Mouse (Mus musculus): ENCODE results near the gene Defa37. TPM values are rescaled to one million over a fixed set of nuclear protein-coding genes. Genes with fewer than 3 reads are reported as not detected.
"Not testable (repeated sequence)": the region's sequence is repeated elsewhere in the genome, so short reads cannot be mapped to it uniquely, and the experiment has no call there.

The Defa37 gene
- polyA plus RNA-seq (2012; rRNA removed) (not detected in 2 replicates), polyA plus RNA-seq (2014; fragmentation: Nextera tagmentation; extraction: Ambion mirVana) (not detected in 2 replicates)

DNA sequence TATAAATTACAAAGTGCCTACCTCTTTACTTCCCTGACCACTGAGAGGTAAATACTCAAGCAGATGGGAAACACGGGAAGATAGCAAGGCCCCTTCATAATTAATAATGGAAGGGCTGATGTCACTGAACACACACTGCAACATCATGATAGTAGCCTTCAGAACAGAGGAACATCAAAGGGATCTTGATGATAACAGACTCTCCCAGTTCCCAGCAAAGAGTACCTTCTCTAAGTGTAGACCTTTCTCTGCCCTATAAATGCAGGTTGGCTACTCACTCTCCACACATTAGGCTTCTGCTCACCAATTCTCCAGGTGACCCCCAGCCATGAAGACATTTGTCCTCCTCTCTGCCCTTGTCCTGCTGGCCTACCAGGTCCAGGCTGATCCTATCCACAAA is at the start of gene Defa37:
Gene Defa37 (plus strand): TSS at position 301 of the 400 bp plus-strand sequence.
- no CpG with 5 or more reads among the region's 1 CpGs for WGBS (ENCODE audit: insufficient replicate concordance)
- not testable (repeated sequence) for H3K27me3 ChIP-seq (ENCODE audit: control insufficient read depth, insufficient read depth, low read length); H3K4me1 ChIP-seq (replicated peaks; ENCODE audit: control insufficient read depth in 2 of 2, insufficient read depth in 2 of 2, low read length in 1 of 2); H3K27ac ChIP-seq; ATAC-seq (ENCODE audit: insufficient read depth); DNase-seq (ENCODE audit: low read depth in 3 of 3, low spot score in 3 of 3); H3K9me3 ChIP-seq (ENCODE audit: control insufficient read depth, low read length); H3K36me3 ChIP-seq (replicated peaks; ENCODE audit: control insufficient read depth, insufficient read depth, low read depth); H3K4me3 ChIP-seq (ENCODE audit: insufficient read depth in 1 of 2, low read depth in 2 of 2, low read length in 2 of 2); H3K9ac ChIP-seq (replicated peaks); H3K4me2 ChIP-seq (ENCODE audit: low read depth)

DNA sequence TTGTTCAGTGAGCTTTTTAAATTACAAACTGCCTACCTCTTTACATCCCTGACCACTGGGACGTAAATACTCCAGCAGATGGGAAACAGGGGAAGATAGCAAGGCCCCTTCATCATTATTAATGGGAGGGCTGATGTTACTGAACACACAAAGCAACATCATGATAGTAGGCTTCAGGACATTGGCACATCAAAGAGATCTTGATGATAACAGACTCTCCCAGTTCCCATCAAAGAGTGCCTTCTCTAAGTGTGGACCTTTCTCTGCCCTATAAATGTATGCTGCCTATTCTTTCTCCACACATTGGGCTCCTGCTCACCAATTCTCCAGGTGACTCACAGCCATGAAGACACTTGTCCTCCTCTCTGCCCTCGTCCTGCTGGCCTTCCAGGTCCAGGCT is 36.5 kb upstream of the Defa37 start, which contains the start of gene Defa32:
Gene Defa32 (plus strand): TSS at position 301 of the 400 bp plus-strand sequence.
- not testable (repeated sequence) for H3K27ac ChIP-seq; H3K27me3 ChIP-seq (ENCODE audit: control insufficient read depth, insufficient read depth, low read length); DNase-seq (ENCODE audit: low read depth in 3 of 3, low spot score in 3 of 3); ATAC-seq (ENCODE audit: insufficient read depth); H3K9me3 ChIP-seq (ENCODE audit: control insufficient read depth, low read length); H3K4me1 ChIP-seq (replicated peaks; ENCODE audit: control insufficient read depth in 2 of 2, insufficient read depth in 2 of 2, low read length in 1 of 2); H3K9ac ChIP-seq (replicated peaks); H3K4me3 ChIP-seq (ENCODE audit: insufficient read depth in 1 of 2, low read depth in 2 of 2, low read length in 2 of 2); H3K4me2 ChIP-seq (ENCODE audit: low read depth); H3K36me3 ChIP-seq (replicated peaks; ENCODE audit: control insufficient read depth, insufficient read depth, low read depth)
- no CpG with 5 or more reads among the region's 2 CpGs for WGBS (ENCODE audit: insufficient replicate concordance)

DNA sequence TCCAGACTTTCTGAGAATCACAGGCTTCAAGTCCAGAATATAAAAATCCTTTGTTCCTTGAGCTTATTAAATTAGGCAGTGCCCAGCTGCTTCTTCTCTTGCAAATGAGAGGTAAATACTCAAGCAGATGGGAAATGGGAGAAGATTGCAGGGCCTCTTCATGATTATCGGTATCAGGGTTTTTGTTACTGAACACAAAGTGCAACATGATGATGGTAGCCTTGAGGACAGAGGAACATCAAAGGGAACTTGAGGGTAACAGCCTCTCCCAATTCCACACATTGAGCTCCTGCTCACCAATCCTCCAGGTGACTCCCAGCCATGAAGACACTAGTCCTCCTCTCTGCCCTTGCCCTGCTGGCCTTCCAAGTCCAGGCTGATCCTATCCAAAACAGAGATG is 17.5 kb downstream of the Defa37 start, which contains the start of gene Defa28:
Gene Defa28 (plus strand): TSS at position 301 of the 400 bp plus-strand sequence.
- ATAC-seq (ENCODE audit: insufficient read depth); H3K27ac ChIP-seq; H3K4me3 ChIP-seq (ENCODE audit: insufficient read depth in 1 of 2, low read depth in 2 of 2, low read length in 2 of 2); H3K36me3 ChIP-seq (replicated peaks; ENCODE audit: control insufficient read depth, insufficient read depth, low read depth); H3K4me1 ChIP-seq (replicated peaks; ENCODE audit: control insufficient read depth in 2 of 2, insufficient read depth in 2 of 2, low read length in 1 of 2); H3K27me3 ChIP-seq (ENCODE audit: control insufficient read depth, insufficient read depth, low read length); H3K4me2 ChIP-seq (ENCODE audit: low read depth); H3K9me3 ChIP-seq (ENCODE audit: control insufficient read depth, low read length); H3K9ac ChIP-seq (replicated peaks); DNase-seq (ENCODE audit: low read depth in 3 of 3, low spot score in 3 of 3): not testable (repeated sequence)
- no CpG with 5 or more reads among the region's 1 CpGs for WGBS (ENCODE audit: insufficient replicate concordance)

DNA sequence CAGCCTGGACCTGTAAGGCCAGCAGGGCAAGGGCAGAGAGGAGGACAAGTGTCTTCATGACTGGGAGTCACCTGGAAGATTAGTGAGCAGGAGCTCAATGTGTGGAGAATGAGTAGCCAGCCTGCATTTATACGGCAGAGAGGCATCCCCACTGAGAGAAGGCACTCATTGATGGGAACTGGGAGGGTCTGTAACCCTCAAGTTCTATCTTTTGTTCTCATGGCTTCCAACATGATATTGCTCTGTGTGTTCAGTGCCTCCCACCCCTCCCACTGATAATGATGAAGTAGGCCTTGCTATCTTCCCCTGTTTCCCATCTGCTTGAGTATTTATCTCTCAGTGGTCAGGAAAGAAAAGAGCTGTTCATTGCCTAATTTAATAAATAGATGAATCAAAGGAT is 29.2 kb downstream of the Defa37 start, which contains the start of gene Gm7861:
Gene Gm7861 (minus strand): TSS at position 101 of the 400 bp plus-strand sequence.
- not testable (repeated sequence) for H3K9me3 ChIP-seq (ENCODE audit: control insufficient read depth, low read length); H3K4me3 ChIP-seq (ENCODE audit: insufficient read depth in 1 of 2, low read depth in 2 of 2, low read length in 2 of 2); ATAC-seq (ENCODE audit: insufficient read depth); H3K27me3 ChIP-seq (ENCODE audit: control insufficient read depth, insufficient read depth, low read length); H3K4me2 ChIP-seq (ENCODE audit: low read depth); H3K36me3 ChIP-seq (replicated peaks; ENCODE audit: control insufficient read depth, insufficient read depth, low read depth); H3K4me1 ChIP-seq (replicated peaks; ENCODE audit: control insufficient read depth in 2 of 2, insufficient read depth in 2 of 2, low read length in 1 of 2); H3K27ac ChIP-seq; H3K9ac ChIP-seq (replicated peaks); DNase-seq (ENCODE audit: low read depth in 3 of 3, low spot score in 3 of 3)
- WGBS (ENCODE audit: insufficient replicate concordance), result no CpG with 5 or more reads among the region's 1 CpGs

Other genes starting within 250 kb of the Defa37 start
- gene Defa27, start 249.8 kb upstream of the Defa37 start, polyA plus RNA-seq (2012; rRNA removed), result not detected in 2 replicates
- gene Defa27, start 249.8 kb upstream of the Defa37 start, polyA plus RNA-seq (2014; fragmentation: Nextera tagmentation; extraction: Ambion mirVana), result not detected in 2 replicates
- gene Defa29, start 238.4 kb upstream of the Defa37 start, polyA plus RNA-seq (2012; rRNA removed), result not detected in 2 replicates
- gene Defa29, start 238.4 kb upstream of the Defa37 start, polyA plus RNA-seq (2014; fragmentation: Nextera tagmentation; extraction: Ambion mirVana), result not detected in 2 replicates
- gene Defa2, start 186.9 kb upstream of the Defa37 start, polyA plus RNA-seq (2012; rRNA removed), result not detected in 2 replicates
- not detected in 2 replicates for gene Defa2, start 186.9 kb upstream of the Defa37 start, polyA plus RNA-seq (2014; fragmentation: Nextera tagmentation; extraction: Ambion mirVana)
- gene Defa33, start 173.6 kb upstream of the Defa37 start, polyA plus RNA-seq (2012; rRNA removed), result not detected in 2 replicates
- gene Defa33, start 173.6 kb upstream of the Defa37 start, polyA plus RNA-seq (2014; fragmentation: Nextera tagmentation; extraction: Ambion mirVana), result not detected in 2 replicates
- not detected in 2 replicates for gene Defa36, start 138.0 kb upstream of the Defa37 start, polyA plus RNA-seq (2012; rRNA removed)
- gene Defa36, start 138.0 kb upstream of the Defa37 start, polyA plus RNA-seq (2014; fragmentation: Nextera tagmentation; extraction: Ambion mirVana), result not detected in 2 replicates
- gene Gm7849, start 108.8 kb upstream of the Defa37 start, polyA plus RNA-seq (2012; rRNA removed), result not detected in 2 replicates
- not detected in 2 replicates for gene Gm7849, start 108.8 kb upstream of the Defa37 start, polyA plus RNA-seq (2014; fragmentation: Nextera tagmentation; extraction: Ambion mirVana)
- not detected in 2 replicates for gene Defa20, start 56.1 kb upstream of the Defa37 start, polyA plus RNA-seq (2012; rRNA removed)
- not detected in 2 replicates for gene Defa20, start 56.1 kb upstream of the Defa37 start, polyA plus RNA-seq (2014; fragmentation: Nextera tagmentation; extraction: Ambion mirVana)
- gene Defa32, start 36.4 kb upstream of the Defa37 start, polyA plus RNA-seq (2012; rRNA removed), result not detected in 2 replicates
- gene Defa32, start 36.4 kb upstream of the Defa37 start, polyA plus RNA-seq (2014; fragmentation: Nextera tagmentation; extraction: Ambion mirVana), result not detected in 2 replicates
- gene Defa28, start 17.6 kb downstream of the Defa37 start, polyA plus RNA-seq (2012; rRNA removed), result not detected in 2 replicates
- not detected in 2 replicates for gene Defa28, start 17.6 kb downstream of the Defa37 start, polyA plus RNA-seq (2014; fragmentation: Nextera tagmentation; extraction: Ambion mirVana)
- gene Gm7861, start 29.1 kb downstream of the Defa37 start, polyA plus RNA-seq (2012; rRNA removed), result not detected in 2 replicates
- not detected in 2 replicates for gene Gm7861, start 29.1 kb downstream of the Defa37 start, polyA plus RNA-seq (2014; fragmentation: Nextera tagmentation; extraction: Ambion mirVana)
- gene Defa26, start 52.8 kb downstream of the Defa37 start, polyA plus RNA-seq (2012; rRNA removed), result not detected in 2 replicates
- not detected in 2 replicates for gene Defa26, start 52.8 kb downstream of the Defa37 start, polyA plus RNA-seq (2014; fragmentation: Nextera tagmentation; extraction: Ambion mirVana)
- not detected in 2 replicates for gene Defa17, start 90.4 kb downstream of the Defa37 start, polyA plus RNA-seq (2012; rRNA removed)
- not detected in 2 replicates for gene Defa17, start 90.4 kb downstream of the Defa37 start, polyA plus RNA-seq (2014; fragmentation: Nextera tagmentation; extraction: Ambion mirVana)
- gene Defa34, start 100.4 kb downstream of the Defa37 start, polyA plus RNA-seq (2012; rRNA removed), result not detected in 2 replicates
- not detected in 2 replicates for gene Defa34, start 100.4 kb downstream of the Defa37 start, polyA plus RNA-seq (2014; fragmentation: Nextera tagmentation; extraction: Ambion mirVana)
- gene AY761184, start 138.3 kb downstream of the Defa37 start, polyA plus RNA-seq (2012; rRNA removed), result not detected in 2 replicates
- not detected in 2 replicates for gene AY761184, start 138.3 kb downstream of the Defa37 start, polyA plus RNA-seq (2014; fragmentation: Nextera tagmentation; extraction: Ambion mirVana)
- gene Defa24, start 169.1 kb downstream of the Defa37 start, polyA plus RNA-seq (2012; rRNA removed), result not detected in 2 replicates
- not detected in 2 replicates for gene Defa24, start 169.1 kb downstream of the Defa37 start, polyA plus RNA-seq (2014; fragmentation: Nextera tagmentation; extraction: Ambion mirVana)

All from liver, embryonic 14.5 days (tissue).